Mouse (Mus musculus) C2C12 (cell line): ENCODE results near the gene Ctdnep1. TPM values are rescaled to one million over a fixed set of nuclear protein-coding genes. Genes with fewer than 3 reads are reported as not detected.

Source experiments
- H3K27me3 ChIP-seq: one replicate; pipeline ENCODE4 v1.6.1; 2011; ENCODE audit not compliant: control insufficient read depth, insufficient read depth, insufficient read length
- H3K36me3 ChIP-seq: one replicate; pipeline ENCODE4 v1.6.1; 2011; ENCODE audit not compliant: control insufficient read depth, insufficient read depth
- H3K4me3 ChIP-seq: one replicate; pipeline ENCODE4 v1.5.1; 2011; ENCODE audit warnings: mild to moderate bottlenecking, control low read depth; ENCODE audit not compliant: poor library complexity, insufficient read depth, severe bottlenecking
- H3K79me2 ChIP-seq: one replicate; pipeline ENCODE4 v1.6.1; 2011; ENCODE audit not compliant: control insufficient read depth, insufficient read depth
- H3K79me3 ChIP-seq: one replicate; pipeline ENCODE4 v1.6.1; 2011; ENCODE audit warnings: low read depth, control low read depth
- H3ac ChIP-seq: one replicate; pipeline ENCODE3; 2011; ENCODE audit warnings: low read depth; ENCODE audit not compliant: control insufficient read depth, insufficient read length
- CEBPB ChIP-seq: IDR thresholded peaks from one replicate; pipeline ENCODE4 v1.6.1; 2011; ENCODE audit warnings: low read depth, mild to moderate bottlenecking, control low read depth, moderate library complexity
- CTCF ChIP-seq: IDR thresholded peaks from one replicate; pipeline ENCODE4 v1.5.1; 2011; ENCODE audit not compliant: control insufficient read depth, insufficient read depth, insufficient read length
- FOSL1 ChIP-seq: IDR thresholded peaks from one replicate; pipeline ENCODE4 v1.8.0; 2011; ENCODE audit warnings: mild to moderate bottlenecking, low read length; ENCODE audit not compliant: poor library complexity, insufficient read depth, severe bottlenecking
- MAX ChIP-seq: IDR thresholded peaks from one replicate; pipeline ENCODE4 v1.6.1; 2011; ENCODE audit warnings: mild to moderate bottlenecking, control low read depth
- MYOD1 ChIP-seq: IDR thresholded peaks from one replicate; pipeline ENCODE4 v1.6.1; 2011; ENCODE audit warnings: low read depth; ENCODE audit not compliant: control insufficient read depth, insufficient read length
- MYOG ChIP-seq: IDR thresholded peaks from one replicate; pipeline ENCODE4 v1.6.1; 2011; ENCODE audit not compliant: control insufficient read depth, insufficient read length; ENCODE audit errors: extremely low read depth
- USF1 ChIP-seq: IDR thresholded peaks from one replicate; pipeline ENCODE4 v1.6.1; 2011; ENCODE audit warnings: low read depth, mild to moderate bottlenecking, control low read depth, moderate library complexity
- polyA plus RNA-seq: library from polyadenylated mRNA; unstranded; fragments of >200 nt; fragmentation: generic; extraction: Trizol; gene quantifications from one replicate; pipeline ENCODE4 v1.2.1, GENCODE M21; 2012; ENCODE audit warnings: missing spikeins

Ctdnep1 gene
- polyA plus RNA-seq, 1 experiment, result 141 TPM

DNA sequence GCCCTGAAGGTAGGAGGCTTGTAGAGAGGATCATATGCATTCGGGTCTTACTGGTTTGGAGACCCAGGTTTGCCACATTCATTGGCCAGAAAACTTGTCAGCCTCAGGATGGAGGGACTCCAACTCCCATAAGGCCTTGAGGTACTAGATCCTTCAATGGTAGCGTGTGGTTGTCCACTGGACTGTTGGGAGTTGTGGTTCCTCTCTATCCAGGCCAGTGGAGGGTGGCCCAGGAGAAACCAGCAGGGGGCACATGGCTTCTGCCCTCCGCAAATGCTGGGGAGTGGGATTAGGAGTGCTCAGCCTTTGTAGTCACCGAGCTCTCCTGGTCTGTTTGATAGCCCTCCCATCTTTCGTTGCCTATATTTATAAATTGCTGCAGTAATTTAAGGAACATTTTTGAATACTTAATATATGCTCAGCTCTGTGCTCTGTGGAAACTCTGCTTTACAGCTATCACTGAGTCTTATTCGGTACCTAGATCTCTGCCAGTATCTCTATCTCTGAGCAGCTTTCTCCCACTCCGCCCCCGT is 39.8 kb downstream of the Ctdnep1 start:
- H3K36me3 ChIP-seq, result no peaks in the 10 kb centered on the region
- TF ChIP-seq MYOD1 (no peak), CTCF (peak; percentile 46)
- H3ac ChIP-seq, result peak overlapping the region; percentile 52
- H3K27me3 ChIP-seq, result no peaks in the 10 kb centered on the region
- peaks cover 75% of the 10 kb centered on the region for H3K79me2 ChIP-seq
- H3K79me3 ChIP-seq, result peaks cover 45% of the 10 kb centered on the region
- H3K4me3 ChIP-seq, result peak overlapping the region; percentile 34

DNA sequence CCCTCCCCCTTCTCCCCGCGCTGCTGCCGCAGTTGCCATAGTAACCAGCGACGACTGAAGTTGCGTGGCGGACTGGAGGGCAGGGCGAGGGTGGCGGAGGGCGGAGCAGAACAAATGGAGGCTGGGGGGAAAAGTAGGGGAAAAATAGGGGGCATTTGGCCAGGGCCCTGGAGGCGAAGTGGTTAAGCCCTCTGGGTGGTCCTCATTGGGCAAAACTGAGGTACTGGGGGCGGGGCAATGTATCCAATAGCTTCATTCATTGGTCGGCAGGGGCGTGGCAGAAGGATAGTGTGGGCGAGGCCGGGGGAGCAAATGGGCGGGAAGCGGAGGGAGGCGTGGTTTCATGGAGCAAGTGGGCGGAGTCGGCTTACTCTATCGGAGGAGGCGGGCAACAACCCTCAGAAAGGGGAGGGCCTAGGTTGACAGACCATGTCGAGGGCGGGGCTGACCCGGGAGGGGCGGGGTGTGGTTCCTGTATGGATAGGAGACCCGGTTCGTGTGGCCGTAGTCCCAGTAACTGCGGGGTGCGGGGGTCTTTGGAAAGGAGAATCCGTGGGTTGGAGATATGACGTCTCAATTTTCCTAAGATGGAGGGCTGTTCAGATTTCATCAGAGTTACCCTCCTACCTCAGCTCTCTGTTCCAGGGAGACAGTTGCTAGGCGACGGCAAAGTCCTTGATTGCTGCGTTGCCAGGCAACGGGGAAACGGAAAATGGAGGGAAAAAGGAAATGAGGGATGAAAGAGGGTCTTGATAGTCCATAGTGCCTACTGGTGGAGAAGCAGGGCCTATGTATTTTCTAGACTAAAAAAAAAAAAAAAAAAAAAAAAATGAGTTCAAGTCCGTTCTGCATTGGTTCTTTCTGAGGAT is 40.5 kb downstream of the Ctdnep1 start:
- TF ChIP-seq MYOG (no peak), MAX (peak; percentile 46), USF1 (no peak)
- H3K27me3 ChIP-seq, result no peaks in the 10 kb centered on the region
- H3K4me3 ChIP-seq, result peak overlapping the region; percentile 34
- no peaks in the 10 kb centered on the region for H3K36me3 ChIP-seq
- H3K79me2 ChIP-seq, result peaks cover 82% of the 10 kb centered on the region
- H3K79me3 ChIP-seq, result peaks cover 50% of the 10 kb centered on the region
- H3ac ChIP-seq, result no peak overlapping the region

- H3ac ChIP-seq, result no peak overlapping the region
- H3K79me3 ChIP-seq, result peaks cover 51% of the 10 kb centered on the region
- no peak overlapping the region for H3K4me3 ChIP-seq
- no peak for TF ChIP-seq MYOG
- no peak for TF ChIP-seq FOSL1
- no peak for TF ChIP-seq CTCF
- TF ChIP-seq MYOD1, result no peak
- TF ChIP-seq USF1, result no peak
- no peak for TF ChIP-seq MAX
- TF ChIP-seq CEBPB, result no peak
- H3K27me3 ChIP-seq, result no peaks in the 10 kb centered on the region
- peaks cover 98% of the 10 kb centered on the region for H3K79me2 ChIP-seq
- H3K36me3 ChIP-seq, result no peaks in the 10 kb centered on the region
These were observed 42.7 kb downstream of the Ctdnep1 start for GRCm38 (mm10) chr11:70023481-70024150.

DNA sequence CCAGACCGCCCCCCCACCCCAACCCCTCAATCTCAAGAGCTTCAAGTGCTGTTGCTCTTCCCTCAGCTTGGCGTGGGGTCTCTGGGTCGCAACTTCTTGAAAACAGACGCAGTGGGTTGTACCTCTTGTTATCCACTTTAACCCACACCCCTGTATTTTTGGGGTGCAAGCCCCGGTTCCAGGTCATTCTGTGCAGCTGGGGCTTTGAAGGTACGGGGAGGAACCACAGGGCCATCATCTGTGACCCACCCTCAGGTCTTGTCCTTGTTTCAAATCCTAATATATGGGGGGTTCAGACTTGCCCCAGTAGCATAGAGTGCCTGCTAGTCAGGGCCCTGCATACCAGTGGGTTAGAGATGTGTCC is 43.2 kb downstream of the Ctdnep1 start:
- Histone ChIP-seq H3K79me3 (peaks cover 46% of the 10 kb centered on the region), H3K27me3 (no peaks in the 10 kb centered on the region), H3K4me3 (no peak overlapping the region), H3K79me2 (peaks cover 93% of the 10 kb centered on the region), H3ac (no peak overlapping the region), H3K36me3 (no peaks in the 10 kb centered on the region)
- TF ChIP-seq CEBPB, result no peak
- no peak for TF ChIP-seq FOSL1
- TF ChIP-seq MAX, result no peak
- TF ChIP-seq USF1, result no peak

GRCm38 (mm10) chr11:70026689-70027088 is 45.7 kb downstream of the Ctdnep1 start:
- H3K79me3 ChIP-seq, result peaks cover 36% of the 10 kb centered on the region
- H3K79me2 ChIP-seq, result peaks cover 81% of the 10 kb centered on the region
- H3ac ChIP-seq, result no peak overlapping the region
- H3K36me3 ChIP-seq, result peaks cover 10% of the 10 kb centered on the region
- H3K27me3 ChIP-seq, result no peaks in the 10 kb centered on the region
- no peak for TF ChIP-seq FOSL1
- TF ChIP-seq CTCF, result no peak
- TF ChIP-seq CEBPB, result no peak
- TF ChIP-seq USF1, result no peak
- no peak for TF ChIP-seq MAX
- TF ChIP-seq MYOG, result no peak
- TF ChIP-seq MYOD1, result no peak
- H3K4me3 ChIP-seq, result no peak overlapping the region

- Histone ChIP-seq H3K79me3 (peaks cover 32% of the 10 kb centered on the region), H3ac (peak overlapping the region; percentile 21), H3K27me3 (no peaks in the 10 kb centered on the region), H3K79me2 (peaks cover 74% of the 10 kb centered on the region), H3K36me3 (peaks cover 15% of the 10 kb centered on the region), H3K4me3 (no peak overlapping the region)
- no peak for TF ChIP-seq MYOG
- TF ChIP-seq USF1, result no peak
- TF ChIP-seq FOSL1, result no peak
- no peak for TF ChIP-seq MAX
- no peak for TF ChIP-seq MYOD1
- no peak for TF ChIP-seq CTCF
- no peak for TF ChIP-seq CEBPB
These were observed 46.4 kb downstream of the Ctdnep1 start for GRCm38 (mm10) chr11:70027397-70027796.
